Mouse (Mus musculus): ENCODE measurements at regions not wholly inside any gene's neighbourhood (a gene's known extent, or its start where the extent isn't known, plus 50 kb on each side); places are given as distances from the start of the nearest gene placed in this dataset.
"Not testable (repeated sequence)": the region's sequence is repeated elsewhere in the genome, so short reads cannot be mapped to it uniquely, and the experiment has no call there.

DNA sequence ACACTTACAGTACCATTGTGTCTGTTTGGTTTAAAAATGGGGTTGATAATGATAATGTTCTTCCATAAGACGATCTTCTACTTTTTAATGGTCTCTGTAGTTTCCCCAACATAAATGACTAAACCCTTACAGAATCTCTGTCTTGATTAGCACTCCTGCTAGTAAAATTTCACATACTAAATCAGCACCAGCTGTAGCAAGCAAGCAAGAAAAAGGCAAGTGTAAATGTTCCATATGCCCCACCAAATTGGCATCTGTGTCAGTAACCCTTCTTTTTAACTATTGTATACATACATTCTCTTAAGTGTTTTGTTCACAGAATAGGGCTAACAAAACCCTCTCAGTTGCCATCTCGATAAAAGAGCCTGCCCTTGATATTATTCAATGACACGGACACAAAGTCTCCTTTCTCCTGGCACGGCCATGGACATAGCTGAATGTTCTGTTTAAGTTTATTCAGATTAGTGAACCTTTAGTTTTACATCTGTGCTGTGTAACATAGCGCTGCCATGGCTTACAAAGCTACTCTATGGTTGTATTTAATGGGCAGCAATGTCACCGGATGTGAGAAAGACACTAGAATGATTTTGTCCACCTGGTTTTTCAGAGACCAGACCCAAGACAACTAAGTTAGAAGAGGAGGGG lies 414.3 kb downstream of the Gtdc1 start:
- DNase-seq = no peak

DNA sequence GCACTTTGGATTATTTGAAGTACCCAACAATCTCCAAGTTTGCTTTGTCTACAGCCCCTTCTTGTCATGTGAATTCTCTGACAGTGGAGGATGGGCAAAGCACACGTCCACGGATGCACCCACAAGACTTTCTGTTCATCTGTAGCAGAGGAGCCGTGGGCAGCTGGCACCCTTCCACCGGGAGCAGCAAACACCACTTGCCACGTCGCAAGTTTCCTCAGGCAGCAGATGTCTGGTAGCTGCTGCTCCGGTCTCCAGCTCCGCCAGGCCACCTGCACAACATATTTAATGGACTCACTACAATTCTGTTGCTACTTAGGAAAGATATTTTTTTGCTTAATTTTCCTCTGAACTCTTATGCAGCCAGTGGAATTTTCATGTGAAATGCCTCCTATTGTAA lies 415.1 kb downstream of the Gtdc1 start:
- no peak for DNase-seq

DNA sequence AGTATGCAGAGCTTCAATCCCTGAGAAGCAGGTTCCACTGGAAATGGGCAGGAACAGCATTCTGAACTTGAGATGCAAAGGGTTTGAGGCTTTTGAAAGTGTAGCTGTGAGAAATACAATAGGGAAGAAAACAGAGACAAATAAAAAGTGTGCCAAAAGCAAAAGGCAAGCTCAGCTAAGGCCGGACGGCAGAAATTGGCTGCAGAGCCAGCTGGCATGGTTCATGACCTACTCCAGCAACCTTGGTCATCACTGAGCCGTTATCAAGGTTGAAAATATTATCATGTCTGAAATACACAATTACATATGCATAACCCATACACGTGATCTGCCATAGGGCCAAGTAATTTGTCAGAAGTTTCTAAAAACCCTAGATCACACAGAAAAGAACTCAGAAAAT lies 418.4 kb downstream of the Gtdc1 start:
- DNase-seq = no peak

DNA sequence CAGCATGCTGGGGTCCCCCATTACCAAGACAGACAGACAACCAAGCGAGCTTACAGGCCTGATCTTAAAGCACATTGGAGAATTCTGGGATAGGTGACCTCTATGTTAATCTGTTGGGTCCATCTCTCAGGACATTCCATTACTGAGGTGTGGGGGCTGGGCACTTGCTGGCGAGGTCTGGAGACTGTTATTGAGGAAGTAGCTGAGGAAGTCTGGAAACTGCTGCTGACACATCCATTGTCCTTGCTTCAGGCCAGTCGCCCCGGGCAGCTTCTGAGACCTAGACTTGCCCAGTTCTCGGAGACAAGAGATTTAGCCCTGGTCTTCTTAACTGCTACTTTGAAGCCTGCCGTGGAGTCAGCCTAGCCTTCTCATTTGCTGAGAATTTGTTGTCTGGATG lies 423.2 kb downstream of the Gtdc1 start:
- DNase-seq = no peak

DNA sequence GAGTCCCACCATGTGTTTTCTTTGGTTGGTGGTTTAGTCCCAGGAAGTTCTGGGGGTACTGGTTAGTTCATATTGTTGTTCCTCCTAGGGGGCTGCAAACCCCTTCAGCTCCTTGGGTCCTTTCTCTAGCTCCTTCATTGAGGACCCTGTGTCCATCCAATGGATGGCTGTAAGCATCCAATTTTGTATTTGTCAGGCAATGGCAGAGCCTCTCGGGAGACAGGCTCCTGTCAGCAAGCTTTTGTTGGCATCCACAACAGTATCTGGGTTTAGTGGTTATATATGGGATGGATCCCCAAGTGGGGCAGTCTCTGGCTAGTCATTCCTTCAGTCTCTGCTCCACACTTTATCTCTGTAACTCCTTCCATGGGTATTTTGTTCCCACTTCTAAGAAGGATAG lies 436.7 kb downstream of the Gtdc1 start:
- DNase-seq = not testable (repeated sequence)

DNA sequence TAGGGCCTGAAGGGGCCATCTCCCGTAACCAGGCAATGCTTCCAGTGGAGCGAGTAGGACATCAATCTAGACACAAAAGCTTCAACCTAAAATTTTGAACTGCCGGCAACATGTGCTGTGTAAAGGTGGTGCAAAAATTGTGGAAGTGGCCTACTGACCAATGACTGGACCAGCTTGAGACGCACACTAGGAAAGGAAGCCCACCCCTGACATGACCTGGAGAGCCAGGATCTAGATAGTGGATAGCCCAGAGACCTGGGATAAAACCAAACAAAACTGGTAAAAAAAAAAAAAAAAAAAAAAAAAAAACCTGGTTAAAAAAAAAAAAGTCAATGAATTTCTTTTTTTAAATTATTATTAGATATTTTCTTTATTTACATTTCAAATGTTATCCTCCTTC lies 437.2 kb downstream of the Gtdc1 start:
- DNase-seq = no peak

DNA sequence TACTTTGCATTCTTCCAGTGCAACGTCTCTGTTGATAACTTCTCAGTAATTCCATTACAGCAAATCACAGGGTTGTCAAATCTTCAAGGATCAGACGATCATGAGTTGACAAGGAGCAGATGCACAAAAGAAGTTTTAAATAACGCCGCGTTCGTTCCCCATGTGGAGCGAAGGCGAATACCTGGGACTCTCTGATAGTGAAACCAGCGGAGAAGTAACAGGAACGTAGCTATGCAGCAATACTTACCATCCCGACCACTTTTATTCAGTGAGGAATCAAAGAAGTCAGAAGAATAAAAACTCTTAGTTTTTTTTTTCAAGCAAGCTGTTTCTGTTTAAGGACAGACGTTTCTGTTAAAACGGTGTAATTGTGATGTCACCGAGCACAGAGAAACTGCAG lies 441.6 kb downstream of the Gtdc1 start:
- no peak for DNase-seq

DNA sequence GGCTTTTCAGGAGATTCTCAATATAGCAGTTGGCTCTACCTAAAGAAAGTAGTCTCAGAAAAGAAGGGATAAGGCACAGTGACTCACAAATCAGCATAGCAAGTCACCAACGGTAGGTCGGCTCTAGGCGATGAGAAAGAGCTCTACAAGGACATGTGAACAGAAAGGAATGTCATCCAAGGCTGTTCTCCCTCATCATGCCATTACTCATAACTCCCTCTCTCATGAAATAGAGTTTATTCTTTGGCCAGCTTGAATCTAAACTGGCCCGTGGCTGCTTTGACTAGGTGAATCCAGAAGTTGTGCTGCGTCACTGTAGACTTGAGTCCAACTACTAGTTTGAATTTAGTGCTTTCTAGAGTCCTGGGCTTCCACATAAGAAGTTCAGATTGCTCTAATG lies 447.7 kb downstream of the Gtdc1 start:
- DNase-seq = no peak

DNA sequence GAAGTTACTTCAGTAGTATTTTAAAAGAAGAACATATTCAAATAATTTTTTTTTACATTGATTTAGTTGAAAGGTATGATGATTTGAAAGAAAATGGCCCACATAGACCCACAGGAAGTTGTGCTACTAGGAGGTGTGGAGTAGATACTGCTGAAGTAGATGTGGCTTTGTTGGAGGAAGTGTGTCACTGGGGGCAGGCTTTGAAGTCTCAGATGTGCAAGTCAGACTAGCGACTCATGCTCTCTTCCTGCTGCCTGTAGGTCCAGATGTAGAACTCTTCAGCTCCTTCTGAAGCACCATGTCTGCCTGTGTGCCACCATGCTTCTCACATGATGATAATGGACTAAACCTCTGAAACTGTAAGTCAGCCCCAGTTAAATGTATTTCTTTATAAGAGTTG lies 452.0 kb downstream of the Gtdc1 start:
- DNase-seq = no peak

DNA sequence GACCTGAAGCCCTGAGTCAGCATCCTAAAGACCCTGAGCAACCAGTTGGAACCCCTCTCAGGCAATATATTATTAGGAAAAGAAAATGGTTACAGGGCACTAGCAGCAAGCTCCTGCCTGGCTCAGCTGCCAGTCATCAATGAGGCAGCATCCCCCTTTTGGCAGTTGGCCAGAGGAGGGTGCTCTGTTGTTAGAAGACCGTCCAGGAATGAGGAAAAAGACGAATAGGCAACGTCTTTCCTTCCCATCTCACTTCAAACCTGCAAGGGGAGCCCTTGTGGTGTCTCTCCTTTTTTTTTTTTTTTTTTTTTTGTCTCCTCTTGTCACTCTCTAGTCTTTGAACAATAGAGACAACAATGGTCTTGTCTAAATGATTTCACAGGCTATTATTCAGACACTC lies 452.8 kb downstream of the Gtdc1 start:
- no peak for DNase-seq

DNA sequence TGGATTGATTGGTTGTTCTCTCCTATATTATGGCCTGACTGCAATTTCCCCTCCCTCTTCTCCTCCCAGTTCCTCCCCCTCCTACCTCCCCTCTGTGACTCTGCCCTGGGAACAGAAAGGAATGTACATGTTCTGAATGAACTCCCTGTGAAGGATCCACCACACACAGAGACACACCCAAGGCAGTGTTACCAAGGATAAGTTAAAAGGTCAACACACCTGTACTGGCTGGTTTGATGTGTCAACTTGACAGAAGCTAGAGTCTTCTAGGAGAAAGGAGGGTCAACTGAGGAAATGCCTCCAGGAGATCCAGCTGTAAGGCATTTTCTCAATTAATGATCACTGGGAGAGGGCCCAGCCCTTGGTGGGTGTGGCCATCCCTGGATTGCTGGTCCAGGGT lies 456.1 kb downstream of the Gtdc1 start:
- no peak for DNase-seq

DNA sequence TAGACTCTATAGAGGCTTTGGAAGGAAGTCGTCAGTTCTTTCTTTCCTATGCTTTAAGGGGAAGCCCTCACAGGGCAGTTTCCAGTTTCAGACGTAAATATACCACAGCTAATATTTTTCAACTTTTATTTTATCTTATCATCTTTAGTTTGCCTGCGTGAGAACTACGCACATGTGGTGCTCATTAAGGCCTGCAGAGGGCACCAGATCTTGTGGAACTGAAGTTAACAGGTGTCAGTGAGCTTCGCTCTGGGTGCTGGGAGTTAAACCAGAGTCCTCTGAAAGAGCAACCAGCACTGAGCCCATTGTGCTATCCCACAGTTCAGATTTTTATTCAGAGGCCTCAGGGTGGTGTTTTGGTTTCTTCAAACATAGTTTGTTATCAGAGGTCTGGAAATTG lies 456.5 kb downstream of the Gtdc1 start:
- no peak for DNase-seq

DNA sequence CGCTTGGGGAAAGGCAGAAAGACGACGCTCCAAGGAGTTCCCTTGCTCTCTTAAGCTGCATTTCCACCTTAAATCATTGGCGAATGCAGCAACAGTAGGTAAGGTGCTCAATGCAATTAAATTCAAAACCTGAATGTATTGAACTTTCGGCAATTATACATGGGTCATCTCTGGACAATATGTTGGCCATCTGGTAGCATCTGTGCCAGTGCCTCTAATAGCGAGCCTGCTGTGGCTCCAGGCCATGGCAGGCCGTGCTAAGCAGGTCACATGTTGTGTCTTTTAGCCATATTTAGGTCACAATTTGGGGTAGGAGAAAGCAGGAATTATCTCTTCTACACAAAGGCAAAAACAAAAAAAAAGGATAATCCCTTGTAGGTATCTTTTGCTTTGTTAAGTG lies 462.8 kb downstream of the Gtdc1 start:
- DNase-seq = peak; percentile 50

DNA sequence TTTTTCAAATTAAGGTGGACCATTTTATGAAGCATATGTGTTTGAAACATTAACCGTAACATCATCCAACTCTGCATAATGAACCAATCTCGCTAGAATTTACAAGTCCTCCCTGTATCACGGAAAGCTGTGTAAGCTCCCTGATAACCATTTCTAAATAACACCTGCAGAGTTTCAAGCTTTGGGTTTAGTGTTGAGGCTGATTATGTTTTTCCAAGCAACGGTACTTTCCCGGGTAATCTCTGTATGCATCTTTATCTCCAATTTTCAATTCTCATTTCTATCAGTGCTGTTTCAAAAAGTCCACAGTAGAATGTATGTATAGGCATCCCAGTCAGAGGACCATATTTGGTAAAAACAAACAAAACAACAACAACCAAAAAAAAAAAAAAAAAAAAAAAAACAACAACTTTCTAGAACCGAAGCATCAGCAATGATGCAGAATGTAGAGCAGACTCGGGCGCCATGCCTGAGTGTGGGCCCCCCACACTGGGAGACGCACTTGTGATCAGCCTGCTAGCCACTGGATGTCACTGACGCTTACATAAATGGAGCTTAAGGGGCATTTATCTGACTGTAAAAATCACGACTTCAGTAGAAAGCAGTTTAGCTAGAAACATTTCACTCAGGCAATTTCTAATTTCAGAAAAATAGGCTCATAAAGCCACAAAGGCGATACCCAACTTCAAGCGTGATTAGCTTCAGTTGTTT lies 464.7 kb downstream of the Gtdc1 start:
- no peak for DNase-seq

DNA sequence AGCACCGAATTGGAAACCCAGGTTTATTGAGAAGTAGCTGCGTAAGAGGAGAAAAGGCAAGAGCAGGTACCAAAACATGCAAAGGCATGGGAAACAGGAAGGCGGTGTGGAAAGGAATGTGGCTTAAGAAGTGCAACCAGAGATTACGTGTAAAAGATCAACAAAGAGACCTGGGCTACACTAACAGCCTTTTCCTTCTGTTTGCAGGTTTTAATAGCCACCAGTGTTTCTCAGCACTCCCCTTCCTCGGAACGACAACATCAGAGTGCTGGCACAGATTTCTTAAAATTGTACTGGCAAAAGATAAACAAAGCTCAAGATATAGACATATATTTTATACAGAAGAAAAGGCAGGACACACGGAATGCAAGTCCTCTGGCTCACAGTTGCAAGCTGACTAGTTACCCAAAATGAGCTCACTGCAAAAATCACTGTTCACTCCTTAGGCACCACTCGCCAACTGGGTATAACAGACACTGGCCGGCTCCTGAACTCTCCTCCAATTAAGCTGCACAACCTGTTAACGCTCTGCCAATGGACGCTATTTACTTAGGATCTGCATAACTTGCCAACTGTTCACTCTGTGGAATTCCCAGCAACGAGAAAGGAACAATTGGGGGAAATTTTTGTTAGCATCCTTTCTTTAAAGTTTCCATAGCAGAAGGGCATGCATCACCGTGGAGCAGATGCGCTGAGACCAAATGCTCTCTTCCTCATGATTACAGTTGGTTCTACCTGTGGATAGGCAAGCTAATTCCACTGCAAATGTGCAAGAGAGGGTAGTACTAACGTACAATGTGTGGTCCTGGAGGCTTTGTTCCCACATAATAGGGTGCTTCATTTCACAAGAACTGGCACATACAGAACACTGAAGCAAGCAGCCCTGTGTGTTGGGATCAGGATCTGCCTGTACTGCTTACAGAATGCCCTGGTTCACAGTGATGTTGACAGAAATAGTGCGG lies 465.9 kb downstream of the Gtdc1 start:
- DNase-seq = no peak

DNA sequence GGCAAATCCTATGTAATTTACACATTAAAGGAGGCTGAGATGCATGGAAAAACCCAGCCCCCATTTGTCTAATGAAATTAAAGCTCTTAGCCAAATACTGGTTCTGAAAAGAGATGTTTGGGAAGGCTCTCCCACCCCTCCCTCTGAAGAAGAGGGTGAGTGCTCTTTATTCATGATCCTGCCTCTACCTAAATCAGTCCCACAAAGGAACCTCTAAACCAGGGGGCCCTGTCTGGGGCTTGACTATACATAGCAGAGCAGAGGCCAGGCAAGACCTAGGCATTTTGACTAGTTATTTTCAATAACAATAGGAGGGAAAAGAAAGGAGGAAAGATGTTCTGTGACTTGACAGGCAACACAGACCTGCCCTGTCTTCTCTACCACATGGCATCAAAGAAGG lies 478.0 kb downstream of the Gtdc1 start:
- no peak for DNase-seq

Measured in cerebellum, adult 9-10 months (tissue).